Comparison of ENCODE assay signal across 14 mouse cellular contexts in genomic region chr1:131759667-131760427, GRCm38 (mm10). TPM values are rescaled to one million over a fixed set of nuclear protein-coding genes. Genes with fewer than 3 reads are reported as not detected.
DNase-seq lines count a peak whose midpoint lies in the region; ATAC-seq and TF ChIP-seq lines count a peak whose summit lies in the region.
"Had no signal": no experiment of that assay in that cellular context is flagged by ENCODE, and none has a peak within 500 bp of the region (broad histone marks: within the 10 kb centered on the region; RNA-seq: fewer than 3 reads in every experiment).

No protein-coding gene starts in this region.

- dilution Hi-C loops in CH12.LX (cut with MboI; ENCODE audit: extremely low pct_ligation_motif_present, extremely low pct_unique_long_range_greater_than_20kb, low sequenced_read_pairs): no loop called here

- no peaks in the 10 kb centered on the region for H3K9me3 ChIP-seq in forebrain, embryonic 10.5 days
- H3K9me3 ChIP-seq in forebrain, embryonic 14.5 days (replicated peaks; ENCODE audit: control insufficient read depth, low read length): no peaks in the 10 kb centered on the region
- H3K9me3 ChIP-seq in CH12.LX (replicated peaks; ENCODE audit: low read length): no peaks in the 10 kb centered on the region
- H3K9me3 ChIP-seq in lung, postnatal 0 days (ENCODE audit: low read length): no peaks in the 10 kb centered on the region
- H3K9me3 ChIP-seq: forebrain, embryonic 13.5 days had no signal

- 68% methylated on average over 9 of the region's 9 CpGs for WGBS in forebrain, embryonic 10.5 days
- WGBS in forebrain, embryonic 14.5 days: 65% methylated on average over 9 of the region's 9 CpGs
- WGBS in lung, postnatal 0 days: 46% methylated on average over 9 of the region's 9 CpGs
- WGBS in cerebellum, adult 2 months: 73% methylated on average over 9 of the region's 9 CpGs

- in situ Hi-C loops in CH12.LX (cut with MboI; ENCODE audit: low pct_ligation_motif_present, low pct_unique_long_range_greater_than_20kb, low sequenced_read_pairs): loop anchor here (5.0 to 10.0 kb wide), 2 partner anchors 43 to 145 kb away; no protein-coding TSS in a partner anchor

- no peak overlapping the region for H3K9ac ChIP-seq in forebrain, embryonic 14.5 days (ENCODE audit: low read length)
- no peak overlapping the region for H3K9ac ChIP-seq in CH12.LX (ENCODE audit: insufficient read depth, low read depth)
- no peak overlapping the region for H3K9ac ChIP-seq in lung, postnatal 0 days (replicated peaks; ENCODE audit: low read depth)
- H3K9ac ChIP-seq: forebrain, embryonic 13.5 days had no signal

- no peak overlapping the region for H3K4me3 ChIP-seq in forebrain, embryonic 10.5 days
- no peak overlapping the region for H3K4me3 ChIP-seq in forebrain, embryonic 14.5 days (ENCODE audit: low read depth, low read length)
- H3K4me3 ChIP-seq in layer of hippocampus, adult 2 months: no peak overlapping the region
- no peak overlapping the region for H3K4me3 ChIP-seq in CH12.LX (replicated peaks in 1 of 3; ENCODE audit: low read depth in 2 of 3, low read length in 2 of 3, poor library complexity in 1 of 3)
- H3K4me3 ChIP-seq in lung, postnatal 0 days (ENCODE audit: low read depth, low read length): no peak overlapping the region
- H3K4me3 ChIP-seq in cerebellum, adult 2 months (replicated peaks; ENCODE audit: insufficient read depth, low read depth, low read length): no peak overlapping the region
- H3K4me3 ChIP-seq: forebrain, embryonic 13.5 days had no signal

- ATAC-seq in forebrain, embryonic 14.5 days: no peak
- no peak for ATAC-seq in lung, postnatal 0 days
- ATAC-seq: forebrain, embryonic 13.5 days had no signal

- H3K79me2 ChIP-seq in CH12.LX (replicated peaks; ENCODE audit: control insufficient read depth, extremely low read depth, insufficient read depth, poor library complexity, severe bottlenecking): no peaks in the 10 kb centered on the region

- no peak overlapping the region for H3K4me2 ChIP-seq in forebrain, embryonic 14.5 days (ENCODE audit: low read length)
- peak overlapping the region; percentile 9; the same call in 1 of the 2 replicates for H3K4me2 ChIP-seq in CH12.LX (ENCODE audit: insufficient read depth, low read depth, poor library complexity, severe bottlenecking)
- H3K4me2 ChIP-seq in lung, postnatal 0 days (replicated peaks; ENCODE audit: low read depth, low read length): no peak overlapping the region
- H3K4me2 ChIP-seq: forebrain, embryonic 13.5 days had no signal

- peak overlapping the region; percentile 56 for H3K27ac ChIP-seq in forebrain, embryonic 10.5 days
- H3K27ac ChIP-seq in forebrain, embryonic 14.5 days (ENCODE audit: low read depth, low read length): no peak overlapping the region
- no peak overlapping the region for H3K27ac ChIP-seq in layer of hippocampus, adult 2 months
- no peak overlapping the region for H3K27ac ChIP-seq in CH12.LX (ENCODE audit: insufficient read depth, low read depth)
- H3K27ac ChIP-seq in lung, postnatal 0 days (ENCODE audit: low read length): no peak overlapping the region
- H3K27ac ChIP-seq in cerebellum, adult 2 months (ENCODE audit: insufficient read depth, low read length): no peak overlapping the region
- H3K27ac ChIP-seq: forebrain, embryonic 13.5 days had no signal

- no peaks in the 10 kb centered on the region for H3K36me3 ChIP-seq in forebrain, embryonic 10.5 days (replicated peaks)
- H3K36me3 ChIP-seq in forebrain, embryonic 14.5 days (ENCODE audit: control insufficient read depth, insufficient read depth, low read length): no peaks in the 10 kb centered on the region
- no peaks in the 10 kb centered on the region for H3K36me3 ChIP-seq in CH12.LX (replicated peaks in 1 of 2; ENCODE audit: control insufficient read depth in 1 of 2, insufficient read depth in 1 of 2, low read length in 1 of 2)
- H3K36me3 ChIP-seq in lung, postnatal 0 days (ENCODE audit: insufficient read depth, low read length): no peaks in the 10 kb centered on the region

- no peak; the same call in 1 of the 2 replicates for TF ChIP-seq RAD21 in CH12.LX (IDR thresholded peaks at IDR 0.05; ENCODE audit: low read depth, low read length)

- DNase-seq in forebrain, embryonic 10.5 days (ENCODE audit: extremely low spot score, low spot score): no peak
- no peak for DNase-seq in forebrain, embryonic 14.5 days (ENCODE audit: low spot score)
- peak; percentile 2 to 8 for DNase-seq in layer of hippocampus, postnatal 10 days (ENCODE audit: low spot score in 2 of 2)
- DNase-seq in layer of hippocampus, adult 2 months (ENCODE audit: low spot score in 2 of 2): no peak
- peak; percentile 83 for DNase-seq in CH12.LX (ENCODE audit: extremely low read depth)
- peak; percentile 57 for DNase-seq in lung, postnatal 0 days (ENCODE audit: low spot score)
- DNase-seq in kidney, adult 11 months: no peak
- no peak for DNase-seq in cerebellum, adult 2 months
- DNase-seq: gastrocnemius, postnatal 14 days; kidney, adult 9 months; spleen, adult 18-20 months had no signal

- TF ChIP-seq EP300 in CH12.LX (IDR thresholded peaks at IDR 0.05; ENCODE audit: low read length): peak; percentile 47; the same call in 1 of the 2 replicates
- no peak for TF ChIP-seq EP300 in lung, postnatal 0 days (IDR thresholded peaks at IDR 0.05)

- H3K27me3 ChIP-seq in forebrain, embryonic 10.5 days (ENCODE audit: poor library complexity, severe bottlenecking): no peaks in the 10 kb centered on the region
- no peaks in the 10 kb centered on the region for H3K27me3 ChIP-seq in forebrain, embryonic 14.5 days (replicated peaks; ENCODE audit: control insufficient read depth, insufficient read depth, low read length)
- no peaks in the 10 kb centered on the region for H3K27me3 ChIP-seq in CH12.LX (replicated peaks)
- H3K27me3 ChIP-seq in lung, postnatal 0 days (replicated peaks; ENCODE audit: insufficient read depth, low read length): no peaks in the 10 kb centered on the region
- no peaks in the 10 kb centered on the region for H3K27me3 ChIP-seq in cerebellum, adult 2 months (ENCODE audit: control insufficient read depth, insufficient read depth, low read length)
- H3K27me3 ChIP-seq: forebrain, embryonic 13.5 days had no signal

- peaks cover 14% of the 10 kb centered on the region for H3K4me1 ChIP-seq in forebrain, embryonic 10.5 days
- H3K4me1 ChIP-seq in forebrain, embryonic 14.5 days (ENCODE audit: control insufficient read depth, insufficient read depth, low read length): no peaks in the 10 kb centered on the region
- peaks cover 16 to 48% of the 10 kb centered on the region in 2 experiments for H3K4me1 ChIP-seq in CH12.LX (ENCODE audit: control insufficient read depth in 1 of 2, insufficient read depth in 2 of 2)
- peaks cover 10% of the 10 kb centered on the region; the same call in 1 of the 2 replicates for H3K4me1 ChIP-seq in lung, postnatal 0 days (ENCODE audit: insufficient read depth, low read depth, low read length)
- no peaks in the 10 kb centered on the region; the same call in 1 of the 2 replicates for H3K4me1 ChIP-seq in cerebellum, adult 2 months (ENCODE audit: control insufficient read depth, insufficient read depth, low read length)

- TF ChIP-seq CTCF in layer of hippocampus, adult 2 months (conservative IDR thresholded peaks at IDR 0.05): no peak
- TF ChIP-seq CTCF in CH12.LX (conservative IDR thresholded peaks at IDR 0.05 in 1 of 2, IDR thresholded peaks at IDR 0.05 in 1 of 2; ENCODE audit: low read depth in 2 of 2, low read length in 2 of 2): no peak
- TF ChIP-seq CTCF in lung, postnatal 0 days (IDR thresholded peaks at IDR 0.05): no peak
- TF ChIP-seq CTCF in cerebellum, adult 2 months (IDR thresholded peaks at IDR 0.05; ENCODE audit: borderline replicate concordance, insufficient read depth, low read depth, low read length): no peak

- TF ChIP-seq POLR2A in CH12.LX (IDR thresholded peaks at IDR 0.05; ENCODE audit: low read depth, low read length): peak; percentile 25; the same call in 1 of the 2 replicates
- TF ChIP-seq POLR2A in cerebellum, adult 2 months (IDR thresholded peaks at IDR 0.05; ENCODE audit: borderline replicate concordance, insufficient read depth, low read length): no peak

TF ChIP-seq in CH12.LX, 34 proteins besides CTCF, POLR2A, EP300 and RAD21 (continues in another document):
- TF ChIP-seq NRF1 (IDR thresholded peaks at IDR 0.05; ENCODE audit: low read depth, low read length) (no peak), BHLHE40 (IDR thresholded peaks at IDR 0.05; ENCODE audit: low read depth, low read length) (peak; percentile 53; the same call in 1 of the 2 replicates), MEF2A (IDR thresholded peaks at IDR 0.05; ENCODE audit: borderline replicate concordance, low read depth, low read length) (no peak), IRF4 (IDR thresholded peaks at IDR 0.05; ENCODE audit: low read depth, low read length) (no peak), USF1 (IDR thresholded peaks at IDR 0.05; ENCODE audit: low read depth, low read length) (no peak), MAX (IDR thresholded peaks at IDR 0.05; ENCODE audit: low read length) (peak; percentile 82), ZNF384 (IDR thresholded peaks at IDR 0.05; ENCODE audit: low read depth, low read length) (peak; percentile 38), MYC (IDR thresholded peaks at IDR 0.05; ENCODE audit: low read depth, low read length) (peak; percentile 44; the same call in 1 of the 2 replicates), ETS1 (conservative IDR thresholded peaks at IDR 0.05; ENCODE audit: low read depth, low read length) (peak; percentile 76)

RNA-seq across cellular contexts. Expression of gene Slc26a9, which starts 16.0 kb away (rescaled TPM):
- not detected in 2 replicates for polyA plus RNA-seq in forebrain, embryonic 10.5 days (2016; fragmentation: Nextera tagmentation; extraction: Ambion mirVana)
- 0.04 and 0.12 TPM in 2 replicates for polyA plus RNA-seq in forebrain, embryonic 14.5 days (2014; fragmentation: Nextera tagmentation; extraction: Ambion mirVana)
- under 1 TPM; 0.34 to 0.47 TPM for total RNA-seq in layer of hippocampus, postnatal 10 days (2021)
- under 1 TPM; 0.07 to 0.15 TPM for total RNA-seq in layer of hippocampus, adult 2 months (2021)
- total RNA-seq in CH12.LX (2012; rRNA removed) (not detected in 2 replicates), CH12.LX (2014; rRNA removed) (not detected in 2 replicates)
- 0.29 and 0.31 TPM in 2 replicates for polyA plus RNA-seq in CH12.LX (2012; ENCODE audit: insufficient read length, low read depth)
- polyA plus RNA-seq in lung, postnatal 0 days (2015; fragmentation: Nextera tagmentation; extraction: Ambion mirVana): 10.9 and 12.3 TPM in 2 replicates
- polyA plus RNA-seq in cerebellum, adult 2 months (2012; rRNA removed): 0.05 TPM in 2 replicates
- total RNA-seq: gastrocnemius, postnatal 14 days; heart, postnatal 14 days had no signal
- polyA plus RNA-seq: C2C12 had no signal

RNA-seq across cellular contexts. Expression of gene Pm20d1, which starts 37.3 kb away (rescaled TPM):
- 1.5 TPM in 2 replicates for polyA plus RNA-seq in forebrain, embryonic 10.5 days (2016; fragmentation: Nextera tagmentation; extraction: Ambion mirVana)
- 0.31 and 0.42 TPM in 2 replicates for polyA plus RNA-seq in forebrain, embryonic 14.5 days (2014; fragmentation: Nextera tagmentation; extraction: Ambion mirVana)
- 1 to 10 TPM in 1 of 2 experiments, under 1 TPM in 1; 0.75 to 1.8 TPM for total RNA-seq in layer of hippocampus, postnatal 10 days (2021)
- 1 to 10 TPM; 2.0 to 2.9 TPM for total RNA-seq in layer of hippocampus, adult 2 months (2021)
- total RNA-seq in CH12.LX (2012; rRNA removed): 0.17 and 0.29 TPM in 2 replicates
- total RNA-seq in CH12.LX (2014; rRNA removed): 0.09 and 0.21 TPM in 2 replicates
- polyA plus RNA-seq in CH12.LX (2012; ENCODE audit: insufficient read length, low read depth): 0.19 and 0.53 TPM in 2 replicates
- polyA plus RNA-seq in lung, postnatal 0 days (2015; fragmentation: Nextera tagmentation; extraction: Ambion mirVana): 1.6 TPM in 2 replicates
- polyA plus RNA-seq in cerebellum, adult 2 months (2012; rRNA removed): 2.1 and 2.7 TPM in 2 replicates

Comparison
In these comparisons a context has a peak if more than half of its experiments do, and no peak if none do; other contexts are left out.
1. DNase-seq: peak in layer of hippocampus, postnatal 10 days (2 of 2), CH12.LX (single experiment) and lung, postnatal 0 days (single experiment); none in forebrain, embryonic 10.5 days (single experiment), forebrain, embryonic 14.5 days (single experiment), layer of hippocampus, adult 2 months (0 of 2), kidney, adult 11 months (single experiment) and cerebellum, adult 2 months (0 of 2).